Mouse (Mus musculus) hindbrain, embryonic 16.5 days (tissue): Measurements from ENCODE around the gene 6030458C11Rik. TPM values are rescaled to one million over a fixed set of nuclear protein-coding genes. Genes with fewer than 3 reads are reported as not detected.
"Not testable (repeated sequence)": the region's sequence is repeated elsewhere in the genome, so short reads cannot be mapped to it uniquely, and the experiment has no call there.

ENCODE experiments used
- ATAC-seq: fragments of 200-750 bp; cut with Nextera tagmentation; 2 replicates; pipeline ENCODE4 v1.8.0; 2017; ENCODE audit warnings: moderate TSS enrichment, moderate library complexity
- H3K27ac ChIP-seq: fragments of 300-500 bp; sonication (generic); 2 replicates; pipeline ENCODE4 v1.5.1; 2014; ENCODE audit warnings: low read depth, mild to moderate bottlenecking, control low read depth, low read length, moderate library complexity
- H3K27me3 ChIP-seq: fragments of 300-500 bp; sonication (generic); replicated peaks from 2 replicates; pipeline ENCODE4 v1.6.1; 2014; ENCODE audit warnings: low read length; ENCODE audit not compliant: control insufficient read depth, insufficient read depth
- H3K36me3 ChIP-seq: fragments of 300-500 bp; sonication (generic); 2 replicates; pipeline ENCODE4 v1.6.1; 2014; ENCODE audit warnings: mild to moderate bottlenecking, low read length, moderate library complexity, mixed read lengths; ENCODE audit not compliant: control insufficient read depth, insufficient read depth
- H3K4me1 ChIP-seq: fragments of 300-500 bp; sonication (generic); 2 replicates; pipeline ENCODE4 v1.6.1; 2014; ENCODE audit warnings: low read depth, low read length; ENCODE audit not compliant: control insufficient read depth, insufficient read depth
- H3K4me2 ChIP-seq: fragments of 300-500 bp; sonication (generic); 2 replicates; pipeline ENCODE4 v1.6.1; 2014; ENCODE audit warnings: mild to moderate bottlenecking, low read length, control low read depth, moderate library complexity
- H3K4me3 ChIP-seq: fragments of 300-500 bp; sonication (generic); 2 replicates; pipeline ENCODE4 v1.5.1; 2014; ENCODE audit warnings: mild to moderate bottlenecking, low read length, control low read depth, moderate library complexity
- H3K9ac ChIP-seq: fragments of 300-500 bp; sonication (generic); 2 replicates; pipeline ENCODE4 v1.6.1; 2014; ENCODE audit warnings: low read depth, mild to moderate bottlenecking, control low read depth, low read length, moderate library complexity
- H3K9me3 ChIP-seq: fragments of 300-500 bp; sonication (generic); 2 replicates; pipeline ENCODE4 v1.6.1; 2014; ENCODE audit warnings: mild to moderate bottlenecking, low read length, moderate library complexity; ENCODE audit not compliant: control insufficient read depth
- WGBS: fragments of 180-500 bp; shearing (Covaris S2); extraction: QIAGEN DNeasy Blood & Tissue Kit; methylation state at CpG from one replicate; pipeline ENCODE4 v1.1.7; 2014; 5-methylcytosine and 5-hydroxymethylcytosine counted together
- polyA plus RNA-seq: library from polyadenylated mRNA; unstranded; fragments of >200 nt; fragmentation: Nextera tagmentation; extraction: Ambion mirVana; gene quantifications from 2 replicates; pipeline ENCODE4 v1.2.1, GENCODE M21; 2015

The 6030458C11Rik gene
- polyA plus RNA-seq, 1 experiment from 2014 or later = 28.8 TPM

- H3K36me3 ChIP-seq, H3K4me3 ChIP-seq: not testable (repeated sequence)
- WGBS = 76% methylated on average over 2 of the region's 2 CpGs
Observed at GRCm38 (mm10) chr15:12801142-12801506, 23.3 kb downstream of the 6030458C11Rik start.

GRCm38 (mm10) chr15:12800405-12801141 is 23.9 kb downstream of the 6030458C11Rik start:
- Histone ChIP-seq H3K4me3 (no peak overlapping the region), H3K9me3 (no peaks in the 10 kb centered on the region), H3K27ac (no peak overlapping the region), H3K4me1 (no peaks in the 10 kb centered on the region), H3K27me3 (no peaks in the 10 kb centered on the region), H3K36me3 (no peaks in the 10 kb centered on the region), H3K4me2 (no peak overlapping the region), H3K9ac (no peak overlapping the region)
- 59% methylated on average over 15 of the region's 15 CpGs for WGBS
- no peak for ATAC-seq

More at GRCm38 (mm10) chr15:12801142-12801506, 23.3 kb downstream of the 6030458C11Rik start:
- H3K9me3 ChIP-seq, H3K27ac ChIP-seq, H3K4me1 ChIP-seq, ATAC-seq, H3K9ac ChIP-seq, H3K27me3 ChIP-seq, H3K4me2 ChIP-seq: not testable (repeated sequence)

GRCm38 (mm10) chr15:12798043-12798442 is 26.4 kb downstream of the 6030458C11Rik start:
- ATAC-seq = no peak
- no peak overlapping the region for H3K4me3 ChIP-seq
- H3K27ac ChIP-seq = no peak overlapping the region
- H3K9ac ChIP-seq = no peak overlapping the region
- WGBS = 83% methylated on average over 6 of the region's 6 CpGs
- H3K4me2 ChIP-seq = no peak overlapping the region
- no peaks in the 10 kb centered on the region for H3K4me1 ChIP-seq
- no peaks in the 10 kb centered on the region for H3K27me3 ChIP-seq
- no peaks in the 10 kb centered on the region for H3K9me3 ChIP-seq
- H3K36me3 ChIP-seq = no peaks in the 10 kb centered on the region

GRCm38 (mm10) chr15:12795909-12796470 is 28.5 kb downstream of the 6030458C11Rik start:
- H3K9me3 ChIP-seq = no peaks in the 10 kb centered on the region
- H3K9ac ChIP-seq = no peak overlapping the region
- no peak overlapping the region for H3K4me3 ChIP-seq
- no peak overlapping the region for H3K4me2 ChIP-seq
- WGBS = 61% methylated on average over 13 of the region's 13 CpGs
- no peaks in the 10 kb centered on the region for H3K4me1 ChIP-seq
- no peaks in the 10 kb centered on the region for H3K27me3 ChIP-seq
- no peak for ATAC-seq
- no peaks in the 10 kb centered on the region for H3K36me3 ChIP-seq
- no peak overlapping the region for H3K27ac ChIP-seq

- ATAC-seq = peak; percentile 58; the same call in 1 of the 2 replicates
- Histone ChIP-seq H3K9ac (no peak overlapping the region), H3K4me3 (no peak overlapping the region), H3K27ac (no peak overlapping the region), H3K27me3 (no peaks in the 10 kb centered on the region), H3K36me3 (no peaks in the 10 kb centered on the region), H3K4me1 (no peaks in the 10 kb centered on the region), H3K4me2 (no peak overlapping the region), H3K9me3 (no peaks in the 10 kb centered on the region)
- 2% methylated on average over 2 of the region's 2 CpGs for WGBS
Observed at GRCm38 (mm10) chr15:12795457-12795894, 29.0 kb downstream of the 6030458C11Rik start.

GRCm38 (mm10) chr15:12794311-12794710 is 30.1 kb downstream of the 6030458C11Rik start:
- no peak for ATAC-seq
- Histone ChIP-seq H3K4me1 (no peaks in the 10 kb centered on the region; the same call in 1 of the 2 replicates), H3K36me3 (no peaks in the 10 kb centered on the region), H3K27me3 (no peaks in the 10 kb centered on the region), H3K9ac (no peak overlapping the region), H3K27ac (no peak overlapping the region), H3K4me2 (no peak overlapping the region), H3K9me3 (no peaks in the 10 kb centered on the region), H3K4me3 (no peak overlapping the region)
- WGBS = 60% methylated on average over 6 of the region's 6 CpGs

GRCm38 (mm10) chr15:12789406-12789867 is 35.0 kb downstream of the 6030458C11Rik start:
- 0 out of 2 replicates have a peak, but pooled peaks have one; percentile 34 for ATAC-seq
- Histone ChIP-seq H3K27ac (no peak overlapping the region), H3K27me3 (no peaks in the 10 kb centered on the region), H3K4me1 (no peaks in the 10 kb centered on the region; the same call in 1 of the 2 replicates), H3K9me3 (no peaks in the 10 kb centered on the region), H3K4me2 (no peak overlapping the region), H3K4me3 (no peak overlapping the region), H3K36me3 (no peaks in the 10 kb centered on the region), H3K9ac (no peak overlapping the region)
- WGBS = 30% methylated on average over 10 of the region's 10 CpGs

- Histone ChIP-seq H3K36me3 (no peaks in the 10 kb centered on the region), H3K9me3 (no peaks in the 10 kb centered on the region), H3K9ac (no peak overlapping the region), H3K4me2 (no peak overlapping the region), H3K27me3 (no peaks in the 10 kb centered on the region), H3K27ac (no peak overlapping the region), H3K4me3 (no peak overlapping the region), H3K4me1 (no peaks in the 10 kb centered on the region; the same call in 1 of the 2 replicates)
- 78% methylated on average over 5 of the region's 5 CpGs for WGBS
- no peak for ATAC-seq
Observed at GRCm38 (mm10) chr15:12788536-12788935, 35.9 kb downstream of the 6030458C11Rik start.

- Histone ChIP-seq H3K27me3 (no peaks in the 10 kb centered on the region), H3K9ac (no peak overlapping the region), H3K27ac (no peak overlapping the region), H3K4me3 (no peak overlapping the region), H3K36me3 (no peaks in the 10 kb centered on the region), H3K9me3 (no peaks in the 10 kb centered on the region), H3K4me2 (no peak overlapping the region), H3K4me1 (no peaks in the 10 kb centered on the region)
- WGBS = 77% methylated on average over 15 of the region's 16 CpGs
- ATAC-seq = no peak
Observed at GRCm38 (mm10) chr15:12781729-12782326, 42.6 kb downstream of the 6030458C11Rik start.
